Mouse (Mus musculus) embryonic facial prominence, embryonic 14.5 days (tissue): ENCODE data around the gene Lad1. TPM values are rescaled to one million over a fixed set of nuclear protein-coding genes. Genes with fewer than 3 reads are reported as not detected.

ENCODE experiments used
- ATAC-seq: fragments of 200-750 bp; cut with Nextera tagmentation; 2 replicates; pipeline ENCODE4 v1.8.0; 2017; ENCODE audit warnings: low read depth, moderate number of reproducible peaks, moderate TSS enrichment
- DNase-seq: peaks from one replicate; pipeline ENCODE4 v3.0.0-alpha.2; 2015; ENCODE audit warnings: low spot score
- H3K27ac ChIP-seq: fragments of 300-500 bp; sonication (generic); replicated peaks from 2 replicates; pipeline ENCODE4 v1.5.1; 2014; ENCODE audit warnings: low read depth, mild to moderate bottlenecking, low read length, moderate library complexity
- H3K27me3 ChIP-seq: fragments of 300-500 bp; sonication (generic); replicated peaks from 2 replicates; pipeline ENCODE4 v1.6.1; 2014; ENCODE audit warnings: low read length; ENCODE audit not compliant: control insufficient read depth, insufficient read depth
- H3K36me3 ChIP-seq: fragments of 300-500 bp; sonication (generic); 2 replicates; pipeline ENCODE4 v1.6.1; 2014; ENCODE audit warnings: low read length, mixed read lengths; ENCODE audit not compliant: control insufficient read depth, insufficient read depth
- H3K4me1 ChIP-seq: fragments of 300-500 bp; sonication (generic); 2 replicates; pipeline ENCODE4 v1.6.1; 2014; ENCODE audit warnings: antibody characterized with exemption, low read length; ENCODE audit not compliant: control insufficient read depth, insufficient read depth
- H3K4me2 ChIP-seq: fragments of 300-500 bp; sonication (generic); 2 replicates; pipeline ENCODE4 v1.6.1; 2014; ENCODE audit warnings: low read depth, mild to moderate bottlenecking, low read length, moderate library complexity, mixed read lengths
- H3K4me3 ChIP-seq: fragments of 300-500 bp; sonication (generic); 2 replicates; pipeline ENCODE4 v1.5.1; 2014; ENCODE audit warnings: low read depth, mild to moderate bottlenecking, low read length
- H3K9ac ChIP-seq: fragments of 300-500 bp; sonication (generic); 2 replicates; pipeline ENCODE4 v1.6.1; 2014; ENCODE audit warnings: low read depth, mild to moderate bottlenecking, low read length, moderate library complexity, mixed read lengths
- H3K9me3 ChIP-seq: fragments of 300-500 bp; sonication (generic); 2 replicates; pipeline ENCODE4 v1.6.1; 2016; ENCODE audit warnings: low read length; ENCODE audit not compliant: control insufficient read depth
- WGBS: fragments of 180-500 bp; shearing (Covaris S2); extraction: QIAGEN DNeasy Blood & Tissue Kit; methylation state at CpG from one replicate; pipeline ENCODE4 v1.1.7; 2014; 5-methylcytosine and 5-hydroxymethylcytosine counted together
- polyA plus RNA-seq: library from polyadenylated mRNA; unstranded; fragments of >200 nt; fragmentation: Nextera tagmentation; extraction: Ambion mirVana; gene quantifications from 2 replicates; pipeline ENCODE4 v1.2.1, GENCODE M21; 2014

Lad1 gene
- polyA plus RNA-seq, 1 experiment from 2014 or later, result 21.7 TPM

GRCm38 (mm10) chr1:135865518-135866194 lies 47.3 kb downstream of the Lad1 start:
- H3K4me1 ChIP-seq, result no peaks in the 10 kb centered on the region
- H3K36me3 ChIP-seq, result no peaks in the 10 kb centered on the region
- no peak overlapping the region for H3K4me3 ChIP-seq
- no peak overlapping the region for H3K27ac ChIP-seq
- H3K4me2 ChIP-seq, result no peak overlapping the region
- DNase-seq, result peak; percentile 77
- peak; percentile 91 for ATAC-seq
- no peaks in the 10 kb centered on the region for H3K9me3 ChIP-seq
- 46% methylated on average over 19 of the region's 19 CpGs for WGBS
- H3K9ac ChIP-seq, result no peak overlapping the region
- no peaks in the 10 kb centered on the region for H3K27me3 ChIP-seq

- WGBS, result 89% methylated on average over 6 of the region's 6 CpGs
- ATAC-seq (no peak), DNase-seq (no peak)
- no peak overlapping the region for H3K4me2 ChIP-seq
- H3K27ac ChIP-seq, result no peak overlapping the region
- no peaks in the 10 kb centered on the region for H3K4me1 ChIP-seq
- no peak overlapping the region for H3K9ac ChIP-seq
- H3K27me3 ChIP-seq, result no peaks in the 10 kb centered on the region
- H3K4me3 ChIP-seq, result no peak overlapping the region
- H3K36me3 ChIP-seq, result no peaks in the 10 kb centered on the region
- H3K9me3 ChIP-seq, result no peaks in the 10 kb centered on the region
Measured at GRCm38 (mm10) chr1:135868570-135868969, 50.2 kb downstream of the Lad1 start.

GRCm38 (mm10) chr1:135872991-135873390 lies 54.6 kb downstream of the Lad1 start:
- Histone ChIP-seq H3K4me3 (no peak overlapping the region), H3K9ac (no peak overlapping the region), H3K4me1 (no peaks in the 10 kb centered on the region), H3K27me3 (no peaks in the 10 kb centered on the region), H3K9me3 (no peaks in the 10 kb centered on the region), H3K27ac (no peak overlapping the region), H3K36me3 (no peaks in the 10 kb centered on the region), H3K4me2 (no peak overlapping the region)
- ATAC-seq, result no peak
- 80% methylated on average over 4 of the region's 4 CpGs for WGBS
- no peak for DNase-seq

- WGBS, result 69% methylated on average over 2 of the region's 2 CpGs
- no peak for ATAC-seq
Measured at GRCm38 (mm10) chr1:135877248-135877647, 58.9 kb downstream of the Lad1 start.

GRCm38 (mm10) chr1:135882385-135883109 lies 64.1 kb downstream of the Lad1 start:
- 69% methylated on average over 10 of the region's 10 CpGs for WGBS
- no peaks in the 10 kb centered on the region for H3K4me1 ChIP-seq
- no peak overlapping the region for H3K4me3 ChIP-seq
- H3K27me3 ChIP-seq, result no peaks in the 10 kb centered on the region
- H3K9ac ChIP-seq, result no peak overlapping the region
- H3K36me3 ChIP-seq, result no peaks in the 10 kb centered on the region
- ATAC-seq (0 out of 2 replicates have a peak, but pooled peaks have one; percentile 9), DNase-seq (peak; percentile 55)
- H3K27ac ChIP-seq, result no peak overlapping the region
- H3K9me3 ChIP-seq, result no peaks in the 10 kb centered on the region
- H3K4me2 ChIP-seq, result no peak overlapping the region

More at GRCm38 (mm10) chr1:135877248-135877647, 58.9 kb downstream of the Lad1 start:
- Histone ChIP-seq H3K4me2 (no peak overlapping the region), H3K36me3 (no peaks in the 10 kb centered on the region), H3K4me1 (no peaks in the 10 kb centered on the region), H3K9me3 (no peaks in the 10 kb centered on the region), H3K4me3 (no peak overlapping the region), H3K27ac (no peak overlapping the region), H3K9ac (no peak overlapping the region), H3K27me3 (no peaks in the 10 kb centered on the region)
- no peak for DNase-seq

Other genes starting within 250 kb of the Lad1 start
- gene Nav1, start 211.3 kb upstream of the Lad1 start, polyA plus RNA-seq, result 16.7 and 18.0 TPM in 2 replicates
- 112 and 119 TPM in 2 replicates for gene Csrp1, start 98.5 kb upstream of the Lad1 start, polyA plus RNA-seq
- 80.1 and 90.4 TPM in 2 replicates for gene Phlda3, start 52.5 kb upstream of the Lad1 start, polyA plus RNA-seq
- gene Tnni1, start 39.2 kb upstream of the Lad1 start, polyA plus RNA-seq, result 637 and 738 TPM in 2 replicates
- gene Tnnt2, start 17.8 kb downstream of the Lad1 start, polyA plus RNA-seq, result 193 and 213 TPM in 2 replicates
- gene Pkp1, start 100.6 kb downstream of the Lad1 start, polyA plus RNA-seq, result 15.2 and 20.1 TPM in 2 replicates
- gene Igfn1, start 187.7 kb downstream of the Lad1 start, polyA plus RNA-seq, result 0.09 TPM in 1 of 2 replicates, not detected in the other
- 93.3 and 112 TPM in 2 replicates for gene Tmem9, start 189.6 kb downstream of the Lad1 start, polyA plus RNA-seq
- 0.67 TPM in 1 of 2 replicates, not detected in the other for gene Ascl5, start 232.2 kb downstream of the Lad1 start, polyA plus RNA-seq
- gene Cacna1s, start 234.2 kb downstream of the Lad1 start, polyA plus RNA-seq, result 11.2 and 12.1 TPM in 2 replicates